ENCODE assay signal across 1 mouse cellular context in the genomic region with DNA sequence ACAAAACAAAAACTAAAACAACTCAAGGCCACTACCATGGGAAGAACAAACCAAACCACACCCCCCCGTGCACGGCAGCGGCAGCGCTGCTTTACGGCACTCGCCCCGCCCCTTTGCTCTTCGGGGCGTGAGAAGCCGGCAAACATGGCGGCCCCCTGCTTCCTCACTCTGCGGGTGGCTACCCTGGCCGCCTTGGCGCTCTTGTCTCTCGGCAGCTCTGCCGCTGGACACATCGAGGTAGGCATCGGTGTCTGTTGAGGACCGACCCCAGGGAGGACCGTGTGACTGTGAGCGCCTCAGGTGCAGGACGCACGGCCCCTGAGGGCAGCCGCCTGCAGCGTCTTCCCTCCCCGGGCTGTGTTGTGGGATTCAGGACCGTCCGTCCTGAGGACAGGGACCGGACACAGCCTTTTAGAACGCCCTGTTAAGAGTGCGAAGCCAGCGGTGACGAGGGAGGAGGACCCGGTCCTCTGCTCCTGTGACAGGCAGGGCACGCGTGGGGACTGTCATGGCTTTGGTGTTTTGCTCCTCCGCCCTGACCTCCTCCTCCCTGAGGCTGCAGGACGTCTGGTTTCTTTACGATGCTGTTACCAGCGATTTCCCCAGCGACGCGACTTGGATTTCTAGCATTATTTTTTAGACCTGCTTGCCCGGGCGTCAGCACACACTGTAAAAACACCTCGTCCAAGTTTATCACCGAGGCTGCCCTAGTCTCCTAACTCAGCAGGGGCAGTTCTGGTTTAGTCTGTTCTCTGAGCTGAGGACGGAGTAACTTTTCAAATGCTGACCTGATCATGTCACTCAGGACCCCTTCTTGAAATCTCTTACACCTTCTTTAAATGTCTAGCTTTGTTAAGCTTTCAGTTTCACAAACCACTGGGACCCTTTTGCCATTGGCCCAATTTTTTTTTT.
TF ChIP-seq lines count a peak whose summit lies in the region.

Gene Pigk (plus strand): TSS at position 110 of the 912 bp plus-strand sequence.

TF ChIP-seq in CH12.LX, 34 proteins besides CTCF, POLR2A, EP300 and RAD21 (continued from another document):
- TF ChIP-seq ZNF384 (IDR thresholded peaks at IDR 0.05; ENCODE audit: low read depth, low read length) (peak; percentile 59), POLR2AphosphoS2 (IDR thresholded peaks at IDR 0.05; ENCODE audit: low read depth, low read length) (peak; percentile 87), PAX5 (IDR thresholded peaks at IDR 0.05; ENCODE audit: low read length) (no peak), ETS1 (conservative IDR thresholded peaks at IDR 0.05; ENCODE audit: low read depth, low read length) (0 out of 2 replicates have a peak, but pooled peaks have one; percentile 12), E2F4 (IDR thresholded peaks at IDR 0.05; ENCODE audit: insufficient replicate concordance, low read depth, low read length) (no peak), HCFC1 (IDR thresholded peaks at IDR 0.05; ENCODE audit: low read depth, low read length) (peak; percentile 91), ZMIZ1 (IDR thresholded peaks at IDR 0.05; ENCODE audit: low read depth, low read length) (peak; percentile 93), TBP (conservative IDR thresholded peaks at IDR 0.05; ENCODE audit: low read depth, low read length) (peak; percentile 68), UBTF (IDR thresholded peaks at IDR 0.05; ENCODE audit: low read depth, low read length) (peak; percentile 66; the same call in 1 of the 2 replicates), JUN (IDR thresholded peaks at IDR 0.05; ENCODE audit: insufficient read depth, low read depth, low read length) (no peak), SIN3A (IDR thresholded peaks at IDR 0.05; ENCODE audit: low read length) (peak; percentile 95), MAZ (IDR thresholded peaks at IDR 0.05; ENCODE audit: low read depth, low read length) (peak; percentile 88), MAX (IDR thresholded peaks at IDR 0.05; ENCODE audit: low read length) (0 out of 2 replicates have a peak, but pooled peaks have one; percentile 60), ZKSCAN1 (IDR thresholded peaks at IDR 0.05; ENCODE audit: borderline replicate concordance, low read depth, low read length) (no peak), MXI1 (IDR thresholded peaks at IDR 0.05; ENCODE audit: low read depth, low read length) (peak; percentile 96), TCF12 (IDR thresholded peaks at IDR 0.05; ENCODE audit: low read depth, low read length) (peak; percentile 96), USF2 (conservative IDR thresholded peaks at IDR 0.05; ENCODE audit: low read depth, low read length) (no peak), MEF2A (IDR thresholded peaks at IDR 0.05; ENCODE audit: borderline replicate concordance, low read depth, low read length) (peak; percentile 59), MYC (IDR thresholded peaks at IDR 0.05; ENCODE audit: low read depth, low read length) (no peak), NRF1 (IDR thresholded peaks at IDR 0.05; ENCODE audit: low read depth, low read length) (peak; percentile 59), NELFE (IDR thresholded peaks at IDR 0.05; ENCODE audit: low read depth, low read length) (peak; percentile 95), KAT2A (IDR thresholded peaks at IDR 0.05; ENCODE audit: insufficient replicate concordance, low read length) (peak; percentile 89; the same call in 1 of the 2 replicates)
